Mouse (Mus musculus) embryo, embryonic 9.5 days (tissue): ENCODE data around the gene Tox2.

Experiments used
- DNase-seq: peaks from one replicate; pipeline ENCODE4 v3.0.0-alpha.2; 2017; ENCODE audit errors: extremely low spot score

Gene Tox2

DNA sequence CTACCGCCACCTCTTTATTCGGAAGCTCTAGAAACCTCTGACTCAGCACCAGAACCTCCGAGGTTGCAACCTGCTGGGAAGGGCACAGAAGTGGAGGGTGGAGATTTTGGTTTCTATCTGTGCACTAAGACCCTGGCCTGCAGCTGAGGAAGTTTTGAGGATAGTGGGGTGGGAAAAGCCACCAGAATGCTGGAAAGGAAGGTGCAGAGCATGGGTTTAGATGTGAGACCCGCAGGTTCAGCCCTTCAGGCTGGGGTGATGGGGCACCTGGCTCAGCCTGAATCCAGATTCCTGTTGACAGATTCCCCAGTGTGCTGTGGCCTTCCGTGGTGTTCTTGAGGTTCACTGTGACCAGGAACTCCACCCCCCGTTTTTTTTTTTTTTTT is 2.3 kb downstream of the Tox2 start:
- peak; percentile 11 for DNase-seq

DNA sequence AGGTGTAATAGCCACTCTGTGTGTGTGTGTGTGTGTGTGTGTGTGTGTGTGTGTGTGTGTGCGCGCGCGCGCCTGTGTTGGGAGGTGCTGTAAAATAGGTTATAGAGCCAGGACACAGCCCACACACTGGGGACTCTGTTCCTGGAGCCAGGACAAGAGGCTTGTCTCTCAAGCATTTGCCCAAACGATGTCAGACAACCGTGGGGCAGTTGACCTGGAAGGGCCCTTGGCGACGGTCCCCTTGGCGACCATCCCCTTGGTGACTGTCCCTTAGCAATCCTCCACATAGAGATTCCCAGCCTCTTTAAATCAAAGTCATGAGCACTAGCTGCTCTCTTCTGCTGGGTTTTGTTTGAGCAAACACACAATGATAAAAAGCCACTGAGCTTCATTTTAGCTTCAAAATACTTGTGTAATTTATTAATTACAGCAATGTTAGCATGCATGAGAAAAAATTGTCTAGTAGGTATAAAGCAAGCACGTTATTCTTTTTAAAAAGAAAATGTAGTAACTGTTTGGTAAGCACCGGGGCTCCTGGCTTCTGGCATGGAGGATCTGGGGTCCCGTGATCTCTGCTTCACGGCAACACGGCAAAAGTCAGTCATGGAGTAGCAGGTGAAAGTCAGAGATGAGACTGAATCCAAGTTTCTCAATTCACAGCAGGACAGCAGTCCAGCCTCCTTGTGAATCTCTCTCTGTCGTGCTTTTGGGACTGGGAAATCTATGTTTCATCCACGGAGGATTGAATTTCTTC is 3.0 kb downstream of the Tox2 start:
- DNase-seq: peak; percentile 62

DNA sequence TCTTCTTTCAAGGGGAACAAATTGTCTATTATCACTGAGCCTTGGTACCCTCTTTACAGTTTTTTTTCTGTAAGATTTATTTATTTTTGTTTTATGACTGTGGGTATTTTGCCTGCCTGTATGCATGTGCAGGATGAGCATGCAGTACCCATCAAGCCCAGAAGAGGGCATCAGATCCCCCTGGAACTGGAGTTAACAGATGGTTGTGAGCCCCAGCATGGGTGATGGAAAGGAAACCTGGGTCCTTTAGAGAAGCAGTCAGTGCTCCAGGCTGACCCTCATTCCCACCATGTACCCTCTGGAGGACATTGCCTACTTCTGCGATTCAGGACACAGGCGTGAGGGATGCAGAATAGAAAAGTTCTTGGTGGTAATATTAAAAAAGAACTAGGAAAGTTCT is 4.4 kb downstream of the Tox2 start:
- no peak for DNase-seq

DNA sequence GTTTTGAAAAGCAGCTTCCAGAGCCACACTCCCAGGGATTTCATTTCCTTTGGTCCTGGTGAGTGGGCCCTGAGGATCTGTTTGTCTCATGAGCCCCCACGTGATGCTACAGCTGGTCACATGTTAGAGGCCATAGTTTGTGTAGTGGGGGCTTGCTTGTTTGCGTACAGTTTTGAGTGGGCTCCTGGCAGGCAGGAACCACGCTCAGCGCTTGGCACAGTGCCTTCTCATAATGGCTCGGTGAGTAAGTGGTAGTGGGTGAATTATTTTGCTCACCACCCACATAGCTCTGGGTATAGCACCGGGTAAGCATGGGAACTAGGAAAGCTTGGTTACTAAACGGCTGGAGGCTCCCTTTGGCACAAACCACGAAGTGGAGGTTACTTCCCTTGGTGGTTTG is 6.2 kb downstream of the Tox2 start:
- DNase-seq: no peak

DNA sequence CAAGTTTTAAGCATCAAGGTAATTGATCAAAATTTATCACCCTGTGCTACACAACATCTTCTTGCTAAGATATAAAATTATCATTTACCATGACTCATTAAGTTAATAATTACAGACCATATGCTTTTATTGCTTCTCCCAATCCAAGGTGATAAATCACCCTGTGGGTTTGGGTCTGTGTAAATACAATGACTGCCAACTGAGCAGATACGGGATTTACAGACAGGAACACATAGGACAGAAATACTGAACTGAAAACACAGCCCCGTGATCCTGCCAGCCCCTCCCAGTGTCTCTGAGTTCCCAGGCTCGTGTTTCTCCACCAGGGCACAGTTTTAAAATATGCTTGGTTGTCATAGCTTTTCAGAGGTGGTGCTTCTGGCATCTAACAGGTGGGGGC is 10.2 kb downstream of the Tox2 start:
- DNase-seq: no peak

DNA sequence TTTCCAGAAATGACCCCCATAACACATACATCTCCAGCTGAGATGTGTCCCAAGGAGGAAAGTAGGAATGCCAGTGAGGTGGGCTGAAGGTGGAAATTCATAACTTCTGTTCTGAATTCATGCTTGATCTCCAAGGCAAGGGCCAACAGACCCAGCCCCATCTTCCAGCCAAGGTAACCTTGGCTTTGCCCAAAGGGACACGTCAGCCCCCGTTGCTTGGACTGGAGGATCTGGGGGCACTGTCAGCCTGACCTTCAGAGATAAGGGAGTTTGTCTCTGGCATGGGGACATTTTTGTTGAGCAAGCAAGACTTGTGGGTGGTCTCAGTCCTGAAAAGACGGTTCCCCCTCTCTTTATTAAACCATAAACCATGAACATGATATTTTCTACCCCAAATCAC is 15.2 kb downstream of the Tox2 start:
- no peak for DNase-seq

DNA sequence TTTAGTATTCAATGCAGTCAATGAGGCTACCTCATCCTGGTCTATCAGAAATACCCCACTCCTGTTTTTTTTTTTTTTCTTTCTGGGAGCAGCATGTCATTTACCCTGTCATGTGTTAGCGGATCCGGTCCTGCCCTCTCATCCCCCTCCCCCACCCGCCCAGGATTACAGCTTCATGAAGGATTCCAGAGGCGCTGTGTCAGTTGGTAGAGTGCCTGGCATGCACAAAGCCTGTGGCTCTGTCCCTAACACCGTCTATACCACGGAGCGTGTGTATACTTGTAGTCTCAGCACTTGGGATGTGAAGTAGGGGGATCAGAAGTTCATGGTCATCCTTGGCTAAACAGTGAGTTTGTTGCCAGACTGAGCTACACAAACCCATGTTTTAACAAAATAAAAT is 15.6 kb downstream of the Tox2 start:
- DNase-seq: no peak

DNA sequence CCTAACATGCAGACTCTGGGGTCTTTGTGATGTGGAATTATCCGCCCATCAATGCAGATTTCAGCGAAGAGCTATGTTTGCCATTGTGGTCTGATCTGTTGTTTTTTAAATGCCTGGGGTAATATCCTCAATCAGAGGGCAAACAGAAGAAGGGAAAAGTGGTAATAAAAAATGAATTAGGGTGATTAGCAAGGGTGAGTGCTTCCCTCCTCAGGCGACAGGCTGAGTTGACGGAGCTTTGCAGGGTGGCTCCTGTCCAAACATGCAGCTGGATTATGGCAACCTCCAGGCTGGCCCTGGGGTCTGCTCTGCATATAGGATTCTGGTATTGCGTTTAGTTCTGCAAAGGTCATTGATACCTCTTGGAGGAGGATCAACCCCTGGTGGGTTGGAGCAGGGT is 16.5 kb downstream of the Tox2 start:
- DNase-seq: no peak

DNA sequence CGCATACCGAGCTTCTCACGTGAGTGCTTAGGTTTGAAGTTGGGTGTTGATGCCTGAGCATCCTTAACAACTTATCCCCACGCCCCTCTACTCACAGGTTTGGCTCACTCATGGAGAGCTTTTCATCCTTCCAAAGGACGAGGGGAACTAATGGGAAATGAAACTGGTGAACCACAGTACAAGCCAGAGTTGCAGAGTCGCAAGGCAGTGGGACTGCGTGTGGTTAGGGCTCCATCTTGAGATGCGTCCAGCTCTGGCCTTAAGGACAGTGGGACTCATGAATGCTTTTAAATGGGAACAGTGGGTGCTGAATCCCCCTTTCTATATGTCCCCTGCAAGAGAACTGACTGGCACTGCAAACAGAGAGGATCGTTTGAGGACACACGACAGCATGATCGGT is 17.8 kb downstream of the Tox2 start:
- no peak for DNase-seq

DNA sequence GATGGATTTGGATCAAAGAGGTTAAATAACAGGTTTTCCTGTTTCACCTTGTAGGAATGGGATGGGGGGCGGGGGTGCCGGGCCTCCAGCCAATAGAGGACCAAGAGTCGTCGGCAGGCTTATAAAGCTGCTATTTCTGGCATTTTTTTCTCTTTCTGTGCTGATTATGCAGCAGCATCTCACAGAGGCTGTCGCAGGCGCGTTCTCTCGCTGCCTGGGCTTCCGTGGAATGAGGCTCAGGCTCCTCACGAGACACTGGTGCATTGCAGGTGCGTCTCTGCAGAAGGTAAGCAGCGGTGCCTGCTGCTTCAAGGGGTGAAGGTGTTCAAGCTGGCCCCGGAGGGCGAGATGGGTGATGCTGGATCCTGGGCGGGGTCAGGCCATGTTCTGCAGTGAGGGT is 22.4 kb downstream of the Tox2 start:
- no peak for DNase-seq

DNA sequence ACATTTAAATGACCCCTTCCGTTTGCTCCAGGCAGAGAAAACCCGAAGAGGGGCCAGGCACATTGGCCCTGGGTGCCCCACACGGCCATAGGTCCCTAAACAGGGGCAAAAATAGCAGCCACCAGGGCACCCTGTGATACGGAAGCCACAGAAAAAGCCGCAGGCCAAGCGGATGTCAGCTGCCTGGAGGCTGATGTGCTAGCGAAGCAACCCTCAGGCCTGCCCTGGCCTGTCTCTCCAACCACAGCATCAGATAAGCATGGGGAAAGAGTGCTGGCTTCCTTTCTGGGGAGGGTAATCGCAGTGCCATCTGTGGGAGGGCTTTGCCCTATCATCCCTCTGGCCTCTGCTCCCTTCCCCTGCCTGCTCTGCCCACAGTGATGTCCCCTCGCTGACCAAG is 26.1 kb downstream of the Tox2 start:
- DNase-seq: no peak

DNA sequence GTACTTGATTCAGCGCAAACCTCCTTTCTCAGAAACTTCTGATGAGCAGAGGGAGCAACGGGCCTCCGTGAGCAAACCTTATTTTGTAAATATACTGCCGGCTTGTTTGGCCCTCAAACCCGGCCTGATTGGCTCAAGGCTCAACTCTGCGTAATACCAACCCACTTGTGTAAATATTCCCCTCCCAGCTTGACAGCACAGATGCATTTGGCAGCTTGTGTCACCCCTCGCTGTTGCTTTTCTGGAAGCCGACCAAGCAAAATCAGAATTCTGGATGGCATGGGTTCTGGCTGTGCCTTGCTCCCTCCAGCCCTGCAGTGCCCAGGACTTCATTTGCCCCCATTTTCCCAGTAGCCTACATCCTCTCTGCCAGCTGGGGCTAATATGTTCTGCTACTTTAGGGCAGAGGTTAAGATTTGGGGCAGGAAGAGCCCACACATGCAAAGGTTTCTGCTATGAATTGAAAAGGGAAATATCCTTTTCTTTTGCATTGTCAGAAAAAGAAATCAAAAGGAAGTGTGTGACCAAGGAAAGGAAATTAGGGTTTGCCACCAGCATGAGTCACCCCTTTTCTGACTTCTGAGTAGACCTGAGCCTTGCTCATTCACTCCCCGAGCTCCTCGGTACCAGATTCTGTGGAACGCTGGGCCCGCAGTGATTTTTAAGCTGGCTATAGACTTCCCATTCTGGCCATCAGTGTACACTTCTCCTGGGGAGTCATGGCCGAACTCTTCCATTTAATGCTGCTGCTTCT is 29.0 kb downstream of the Tox2 start:
- no peak for DNase-seq

DNA sequence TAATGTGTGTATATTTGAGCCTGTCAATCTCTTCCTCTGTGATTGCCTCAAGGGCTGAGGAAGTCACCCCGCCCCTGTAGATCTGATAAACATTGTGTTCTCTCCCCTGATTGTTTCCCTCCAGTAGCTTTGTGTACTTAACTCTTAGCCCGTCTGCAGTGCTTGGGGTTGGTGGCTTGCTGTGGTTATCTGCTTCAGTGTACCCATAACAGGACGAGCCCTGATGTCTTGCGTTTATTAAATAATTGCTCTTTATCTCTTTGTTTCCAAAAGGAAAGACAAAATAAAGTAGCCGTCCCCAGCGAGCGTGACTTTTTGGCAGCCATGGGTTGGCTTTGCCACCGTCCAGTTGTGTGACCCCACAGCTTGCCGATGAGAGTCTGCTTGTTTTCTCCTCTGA is 30.7 kb downstream of the Tox2 start:
- no peak for DNase-seq

DNA sequence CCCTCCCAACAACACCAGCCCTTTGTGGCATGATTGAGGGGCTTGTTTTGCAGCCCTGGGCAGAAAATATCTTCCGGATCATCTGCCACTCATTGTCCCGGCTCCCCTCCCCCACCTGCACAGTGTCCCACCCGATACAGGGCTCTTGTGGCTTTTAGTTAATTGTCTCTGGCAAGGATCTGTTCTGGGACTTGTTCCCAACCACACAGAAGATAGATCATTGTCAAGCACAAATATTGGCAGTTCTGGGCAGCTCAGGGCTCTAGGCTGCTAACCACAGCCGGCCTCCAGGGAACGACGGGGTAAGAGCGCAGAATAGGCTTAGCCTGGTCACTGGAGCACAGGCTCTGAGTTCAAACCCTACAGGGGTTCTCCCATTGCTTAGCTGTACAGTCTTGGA is 33.1 kb downstream of the Tox2 start:
- peak; percentile 40 for DNase-seq

DNA sequence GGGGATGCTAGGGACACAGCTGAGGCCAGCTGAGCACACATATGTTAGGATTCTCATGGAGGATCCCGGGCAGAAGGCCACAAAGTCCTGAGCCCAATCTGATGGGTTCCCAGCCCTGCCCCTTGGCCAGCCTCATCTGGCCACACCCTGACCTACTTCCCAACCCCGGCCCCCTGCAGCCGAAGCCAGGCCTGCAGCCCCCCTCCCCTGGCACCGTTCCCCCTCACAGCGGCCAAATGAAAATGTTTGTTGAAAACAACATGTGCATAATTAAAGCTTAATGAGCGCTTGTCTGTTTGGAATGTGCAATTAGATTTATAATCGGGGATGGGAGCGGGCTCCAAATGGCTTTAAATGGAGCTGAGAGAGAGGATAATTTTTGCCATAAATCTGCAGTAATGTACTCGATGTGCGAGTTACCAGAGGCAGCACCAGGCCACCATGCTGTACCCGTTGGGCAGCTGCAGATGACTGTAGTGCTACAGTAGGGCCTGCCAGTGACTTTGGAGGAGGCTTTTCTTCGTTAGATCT is 35.1 kb downstream of the Tox2 start:
- no peak for DNase-seq

DNA sequence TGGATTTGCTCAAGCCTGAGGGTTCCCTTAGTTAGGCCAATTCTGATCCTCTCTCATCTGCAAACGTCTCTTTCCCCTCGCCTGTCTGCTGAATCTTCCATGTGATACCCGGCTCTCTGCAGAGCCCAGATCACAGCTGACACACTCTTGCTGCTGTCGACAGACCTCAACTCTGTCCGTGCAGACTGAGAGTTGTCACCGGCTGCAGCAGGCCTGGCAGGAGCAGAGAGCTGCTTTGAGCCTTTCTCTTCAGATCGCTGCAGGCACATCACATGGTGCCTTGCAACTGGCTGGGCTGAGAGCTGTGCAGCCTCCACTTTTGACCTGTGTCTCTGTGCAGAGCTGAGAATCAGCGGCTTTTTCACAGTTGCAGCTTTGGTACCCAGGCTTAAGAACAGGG is 37.0 kb downstream of the Tox2 start:
- no peak for DNase-seq

DNA sequence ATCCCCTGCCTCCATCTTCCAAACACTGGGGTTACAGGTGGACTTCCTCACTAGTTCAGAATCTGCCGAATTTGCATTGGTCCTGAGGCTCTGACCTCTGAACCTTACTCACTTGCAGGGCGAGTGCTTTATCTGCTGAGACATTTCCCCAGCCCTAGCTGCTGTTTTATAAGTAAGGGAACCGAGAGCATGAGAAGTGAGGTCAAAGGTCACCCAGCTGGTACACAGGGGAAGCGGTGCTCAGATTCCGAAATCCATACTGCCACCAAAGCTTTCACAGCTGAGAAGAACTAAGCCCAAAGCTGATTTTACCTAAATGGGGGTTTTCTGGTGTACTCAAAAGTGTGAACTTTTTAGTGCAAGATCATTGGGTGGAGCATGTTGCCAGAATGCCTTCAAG is 38.9 kb downstream of the Tox2 start:
- peak; percentile 34 for DNase-seq

DNA sequence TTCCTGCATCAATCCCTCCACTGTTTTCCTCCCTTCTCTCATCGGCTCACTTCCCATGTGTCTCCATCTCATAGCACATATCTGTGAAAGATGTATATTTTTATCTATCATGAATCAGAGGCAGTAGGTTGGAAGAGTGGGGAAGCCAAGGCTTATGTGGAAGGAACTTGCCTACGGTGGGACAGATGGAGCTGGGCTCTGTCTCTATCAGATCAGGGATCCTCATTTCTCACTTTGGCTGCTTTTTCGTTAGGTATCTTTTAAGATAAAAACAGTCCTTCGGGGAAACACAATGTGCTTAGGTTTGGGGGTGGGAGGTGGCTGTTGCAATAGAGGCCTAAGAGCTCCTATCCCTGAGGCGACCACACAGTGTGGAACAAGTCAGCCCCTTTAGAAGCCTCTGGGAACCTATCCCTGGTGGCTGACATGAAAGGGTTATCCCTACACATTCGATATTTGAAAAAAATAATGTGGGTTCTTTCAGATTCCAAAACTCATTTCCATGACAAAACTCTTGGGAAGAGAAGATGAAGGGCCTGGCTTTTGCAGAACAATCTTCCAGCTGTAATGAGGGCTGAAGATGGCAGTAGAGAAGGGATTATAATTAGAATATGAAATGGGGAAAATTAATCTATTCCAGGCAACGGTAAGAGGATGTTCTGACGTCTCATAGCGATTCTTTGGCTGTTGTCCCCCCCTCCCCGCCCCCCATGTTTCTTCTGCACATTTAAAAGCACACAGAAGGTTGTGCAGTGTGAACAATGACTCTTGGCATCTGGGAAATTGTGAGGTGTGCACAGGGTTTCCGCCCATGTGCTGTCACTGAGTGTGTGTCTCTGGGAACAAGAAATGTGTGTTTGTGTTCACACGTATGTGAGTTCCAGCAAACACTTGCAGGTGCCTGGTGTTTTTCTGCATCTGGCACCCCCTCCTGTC is 41.3 kb downstream of the Tox2 start:
- no peak for DNase-seq

DNA sequence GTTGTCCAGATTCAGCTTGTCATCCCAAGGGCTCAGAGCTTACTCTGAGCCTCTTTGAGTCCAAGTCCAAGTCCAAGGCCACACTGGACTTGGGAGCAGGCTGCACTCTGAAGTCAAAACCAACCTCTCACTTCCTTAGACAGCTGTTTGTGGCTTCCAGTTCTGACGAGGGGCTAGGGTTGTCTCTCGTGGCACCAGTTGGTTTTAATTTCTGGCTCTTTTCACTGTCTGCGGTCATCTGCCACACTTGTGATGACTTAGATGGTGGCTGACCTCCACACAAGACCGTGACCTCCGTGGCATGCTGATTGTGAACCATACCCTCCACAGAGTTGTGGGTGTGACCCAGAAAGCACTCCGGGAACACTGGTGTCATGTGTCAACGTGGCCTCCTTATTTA is 46.0 kb downstream of the Tox2 start:
- DNase-seq: no peak

DNA sequence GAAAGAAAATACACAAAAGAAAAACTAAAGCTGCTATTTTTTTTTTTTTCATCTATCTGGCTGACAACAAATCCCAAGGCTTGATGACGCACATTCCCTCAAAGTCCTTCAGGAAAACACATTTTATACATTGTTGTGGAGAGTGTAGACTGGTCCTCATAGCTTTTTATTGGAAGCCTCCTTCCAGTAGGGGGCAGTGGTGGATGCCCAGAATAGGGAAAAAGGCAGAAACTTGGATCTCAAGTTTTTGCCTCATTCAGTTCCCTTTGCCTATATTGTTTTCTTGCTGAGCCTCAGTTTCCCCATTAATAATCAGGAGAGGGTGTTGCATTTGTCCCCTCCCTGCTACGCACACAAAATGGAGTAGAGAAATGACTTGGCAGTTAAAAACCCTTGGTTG is 49.7 kb downstream of the Tox2 start:
- DNase-seq: no peak

DNA sequence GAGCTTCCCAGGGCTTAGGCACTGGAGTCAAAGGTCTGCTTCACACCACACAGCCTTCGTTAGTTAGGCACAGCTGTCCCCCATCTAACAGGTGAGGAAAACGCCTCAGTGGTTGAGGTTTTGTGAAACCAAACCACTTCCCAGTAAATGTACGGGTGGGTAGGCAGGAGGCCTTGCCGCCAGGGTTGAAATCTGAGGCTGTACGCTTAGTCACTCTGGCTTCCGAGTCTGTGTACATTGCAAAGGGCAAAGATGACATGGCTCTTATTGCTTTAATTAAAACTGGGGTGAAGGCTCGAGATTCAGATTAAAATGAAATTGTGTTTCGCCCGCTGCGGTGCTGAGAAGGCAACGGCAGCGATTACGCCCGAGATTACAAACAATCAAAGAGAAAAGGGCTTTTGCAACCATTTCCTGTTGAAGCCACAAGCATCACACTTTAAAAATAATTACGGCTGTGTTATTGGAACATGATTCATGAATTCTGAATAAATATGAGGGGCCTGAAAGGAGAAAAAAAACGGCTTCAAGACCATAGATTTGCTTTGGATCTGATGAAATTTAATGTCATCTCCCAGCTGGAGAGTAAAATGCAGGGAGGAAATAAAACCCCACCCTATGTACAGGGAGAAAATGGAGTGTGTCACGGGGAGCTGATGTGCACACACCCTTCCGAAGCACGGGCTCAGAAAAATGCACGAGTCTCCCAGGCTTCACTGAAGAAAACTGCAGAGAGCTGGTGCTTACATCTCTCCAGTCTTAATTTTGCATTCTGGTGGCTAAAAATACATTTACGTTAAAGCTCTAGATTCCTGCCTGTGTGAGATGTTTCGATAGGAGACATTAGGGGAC is 50.5 kb downstream of the Tox2 start:
- no peak for DNase-seq
